Mouse (Mus musculus): ENCODE measurements around the gene Zzef1.
A peak's percentile ranks its signal among the peaks of the same experiment; 100 is the strongest.
"Not testable (repeated sequence)": the region's sequence is repeated elsewhere in the genome, so short reads cannot be mapped to it uniquely, and the experiment has no call there.

Gene Zzef1

DNA sequence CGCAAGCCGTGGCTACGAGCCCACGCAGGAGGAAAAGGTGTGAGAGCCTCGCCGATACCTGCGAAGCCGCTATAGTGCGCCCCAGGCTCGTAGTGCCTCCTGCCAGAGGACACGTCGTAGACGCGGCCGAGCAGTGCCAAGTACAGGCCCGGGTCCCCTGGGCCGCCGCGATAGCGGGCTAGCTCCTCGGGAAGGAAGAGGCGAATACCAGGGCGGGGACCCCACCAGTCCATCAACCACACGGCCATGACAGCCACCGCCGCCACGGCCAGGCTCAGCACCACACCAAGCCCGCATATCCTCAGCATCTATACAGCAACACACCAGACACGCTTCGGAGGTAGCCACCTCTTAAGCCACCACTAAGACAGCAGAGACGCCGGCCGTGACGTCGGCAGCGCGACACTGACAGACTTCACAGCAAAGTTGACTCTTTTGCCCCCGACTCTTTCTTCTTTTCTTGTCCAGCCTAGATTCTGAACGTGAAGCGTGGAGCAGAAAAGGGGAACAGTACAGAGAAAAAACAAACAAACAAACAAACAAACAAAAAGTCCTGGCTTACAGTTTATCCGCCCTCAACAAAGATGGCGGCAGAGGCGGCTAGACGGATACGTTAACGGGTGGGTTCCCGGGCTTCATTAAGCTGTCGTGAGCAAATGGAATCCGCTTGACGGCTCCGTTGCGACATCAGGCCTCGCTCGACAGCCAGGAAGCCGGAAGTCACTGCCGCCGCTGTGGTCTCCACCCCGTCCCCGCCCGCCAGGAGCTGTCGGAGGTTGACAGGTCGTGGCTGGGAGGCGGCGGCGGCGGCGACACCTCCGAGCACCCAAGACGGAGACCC is at the start of gene Zzef1, which contains the start of gene Cyb5d2:
Zzef1 (plus strand) TSS at position 772 of the 841 bp plus-strand sequence.
Cyb5d2 (minus strand) TSS at position 688 of the 841 bp plus-strand sequence.
- DNase-seq (ENCODE audit: low spot score): peak; percentile 97

GRCm38 (mm10) chr11:72751956-72752355 is 44.1 kb upstream of the Zzef1 start:
- DNase-seq (ENCODE audit: low spot score): no peak

- no peak for DNase-seq (ENCODE audit: low spot score)
Measured at GRCm38 (mm10) chr11:72758316-72758715, 37.7 kb upstream of the Zzef1 start.

DNA sequence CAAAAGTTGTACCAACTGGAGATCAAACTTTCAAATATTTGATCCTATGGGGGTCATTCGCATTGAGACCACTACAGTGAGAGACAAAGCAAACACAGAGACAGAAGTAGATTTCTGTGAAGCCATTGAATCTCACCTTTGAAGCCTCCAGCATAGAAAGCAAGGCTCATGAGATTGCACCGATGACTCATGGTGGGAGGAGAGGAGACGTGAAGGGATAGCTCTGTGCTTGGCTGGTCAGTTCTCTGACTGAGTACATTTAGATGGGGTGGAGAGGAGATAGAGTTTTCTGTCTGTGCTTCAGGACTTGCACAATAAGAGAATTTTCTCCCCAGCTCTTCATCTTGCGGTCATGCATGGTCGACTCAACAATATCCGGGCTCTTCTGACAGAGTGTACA is 36.4 kb upstream of the Zzef1 start:
- no peak for DNase-seq (ENCODE audit: low spot score)

DNA sequence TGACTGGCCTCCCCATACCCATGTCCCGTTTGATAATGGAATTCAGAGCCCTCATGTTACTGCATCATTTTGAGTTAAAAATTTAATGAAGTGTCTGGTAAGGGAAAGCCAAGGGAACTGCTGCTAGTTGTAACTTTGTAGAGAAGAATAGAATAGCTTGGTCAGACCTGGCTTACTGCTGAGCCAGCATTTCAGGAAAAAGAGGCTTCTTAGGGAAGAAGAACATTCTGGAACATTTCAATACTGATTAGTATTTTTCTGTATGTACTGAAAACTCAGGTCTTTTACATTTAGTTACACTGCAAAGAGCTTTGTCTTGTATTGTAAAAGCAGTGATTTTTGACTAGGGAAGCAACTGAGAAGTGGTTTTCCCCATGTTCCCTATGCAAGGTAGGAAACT is 35.2 kb upstream of the Zzef1 start:
- no peak for DNase-seq (ENCODE audit: low spot score)

DNA sequence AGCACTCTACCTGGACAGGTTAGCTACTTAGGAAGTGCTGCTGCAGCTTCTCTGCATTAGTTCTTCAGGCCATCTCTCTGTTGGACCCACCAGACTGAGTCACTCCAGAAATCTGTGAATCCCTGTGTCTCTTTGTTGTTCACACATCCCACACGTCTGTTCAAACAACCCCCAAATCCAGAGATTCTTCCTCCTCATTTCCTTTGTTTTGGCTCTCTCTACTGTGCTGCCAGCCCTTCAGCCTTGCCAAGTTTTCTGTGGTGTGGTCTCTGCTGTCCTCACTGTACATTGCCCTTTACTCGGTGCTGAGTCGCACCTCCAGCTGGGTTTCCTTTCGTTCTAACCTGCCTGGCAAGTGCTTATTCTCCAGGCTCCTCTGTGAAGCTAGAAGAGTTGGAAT is 31.8 kb upstream of the Zzef1 start:
- no peak for DNase-seq (ENCODE audit: low spot score)

DNA sequence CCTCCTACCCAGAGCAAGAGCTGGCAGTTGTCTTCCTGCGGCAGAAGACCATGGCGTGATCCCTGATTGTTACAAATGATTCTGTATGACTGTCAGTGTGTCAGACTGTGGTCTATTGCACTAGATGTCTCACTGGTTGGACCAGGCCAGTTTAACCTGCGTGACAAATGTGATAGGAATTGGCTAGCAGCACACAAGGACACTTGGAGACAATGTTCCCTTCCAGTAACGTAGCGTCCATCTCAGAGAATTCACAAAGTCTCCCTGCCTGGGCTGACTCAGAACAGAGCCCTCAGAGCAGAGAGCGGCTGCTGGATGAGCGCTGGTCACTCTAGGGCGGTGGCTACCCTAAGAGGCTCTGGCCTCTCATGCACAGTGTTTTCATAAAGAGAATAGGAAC is 28.3 kb upstream of the Zzef1 start:
- DNase-seq (ENCODE audit: low spot score): no peak

DNA sequence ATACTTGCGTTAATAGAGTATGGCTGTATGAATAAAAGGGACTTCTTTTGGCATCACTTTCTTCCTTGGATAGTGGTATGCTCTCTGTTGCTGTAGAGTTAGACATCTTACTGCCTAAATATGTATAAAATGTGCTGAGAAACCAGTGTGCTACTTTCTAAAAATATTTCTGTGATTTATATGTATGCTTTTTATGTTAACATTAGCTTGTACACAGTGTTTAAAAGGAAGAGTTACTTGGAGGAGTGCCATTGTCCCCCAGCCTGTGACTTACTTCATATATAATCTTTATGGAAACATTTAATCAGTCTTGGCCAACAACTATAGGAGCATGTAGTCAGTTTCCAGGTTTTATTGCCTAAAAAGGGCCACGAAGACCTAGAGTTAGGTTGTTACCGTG is 27.0 kb upstream of the Zzef1 start:
- no peak for DNase-seq (ENCODE audit: low spot score)

GRCm38 (mm10) chr11:72770324-72770723 is 25.7 kb upstream of the Zzef1 start:
- DNase-seq (ENCODE audit: low spot score): no peak

DNA sequence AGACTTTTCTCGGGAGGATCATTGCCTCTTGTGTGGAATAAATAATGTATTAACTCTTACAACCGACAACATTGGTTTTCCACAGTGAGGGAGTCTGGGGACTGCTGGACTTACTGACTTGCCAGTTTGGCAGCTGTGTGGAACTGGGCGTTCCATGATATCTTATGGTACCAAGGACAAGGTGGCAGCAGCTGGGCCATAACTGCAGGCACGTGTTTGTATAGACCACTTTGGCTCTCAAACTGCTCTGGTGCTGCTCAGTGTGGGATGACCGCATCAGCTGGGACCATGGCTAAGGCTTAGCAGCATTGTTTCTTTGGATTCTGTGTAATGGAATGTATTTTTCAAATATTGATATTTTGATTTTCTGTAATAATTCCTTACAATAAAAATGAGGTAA is 25.2 kb upstream of the Zzef1 start:
- DNase-seq (ENCODE audit: low spot score): no peak

GRCm38 (mm10) chr11:72771461-72771860 is 24.6 kb upstream of the Zzef1 start:
- no peak for DNase-seq (ENCODE audit: low spot score)

GRCm38 (mm10) chr11:72772611-72773010 is 23.4 kb upstream of the Zzef1 start:
- not testable (repeated sequence) for DNase-seq (ENCODE audit: low spot score)

- no peak for DNase-seq (ENCODE audit: low spot score)
Measured at GRCm38 (mm10) chr11:72778957-72779356, 17.1 kb upstream of the Zzef1 start.

- no peak for DNase-seq (ENCODE audit: low spot score)
Measured at GRCm38 (mm10) chr11:72782103-72782502, 13.9 kb upstream of the Zzef1 start.

DNA sequence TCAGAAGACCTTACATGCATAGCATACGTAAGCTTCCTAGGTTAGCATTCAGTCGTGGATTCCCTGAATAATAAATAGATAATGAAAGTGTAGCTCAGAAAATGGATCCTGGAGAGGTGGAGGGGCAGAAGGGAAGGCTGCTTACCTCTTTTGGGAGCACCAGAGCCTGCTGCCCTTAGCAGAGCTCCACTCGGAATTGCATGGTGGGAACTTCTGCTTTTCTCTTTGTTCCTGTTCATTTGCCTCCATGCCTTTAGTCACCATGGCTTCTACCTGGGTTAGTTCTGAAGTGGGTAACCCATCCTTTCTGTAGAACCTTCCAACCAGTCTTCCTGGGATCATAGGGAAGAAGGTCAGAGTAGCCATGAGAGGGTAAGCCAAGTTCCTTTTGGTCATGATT is 13.5 kb upstream of the Zzef1 start:
- no peak for DNase-seq (ENCODE audit: low spot score)

GRCm38 (mm10) chr11:72792033-72792432 is 4.0 kb upstream of the Zzef1 start:
- no peak for DNase-seq (ENCODE audit: low spot score)

GRCm38 (mm10) chr11:72795149-72795454 is 924 bp upstream of the Zzef1 start:
- DNase-seq (ENCODE audit: low spot score): no peak

- DNase-seq (ENCODE audit: low spot score): no peak
Measured at GRCm38 (mm10) chr11:72796296-72796687, 266 bp downstream of the Zzef1 start.

DNA sequence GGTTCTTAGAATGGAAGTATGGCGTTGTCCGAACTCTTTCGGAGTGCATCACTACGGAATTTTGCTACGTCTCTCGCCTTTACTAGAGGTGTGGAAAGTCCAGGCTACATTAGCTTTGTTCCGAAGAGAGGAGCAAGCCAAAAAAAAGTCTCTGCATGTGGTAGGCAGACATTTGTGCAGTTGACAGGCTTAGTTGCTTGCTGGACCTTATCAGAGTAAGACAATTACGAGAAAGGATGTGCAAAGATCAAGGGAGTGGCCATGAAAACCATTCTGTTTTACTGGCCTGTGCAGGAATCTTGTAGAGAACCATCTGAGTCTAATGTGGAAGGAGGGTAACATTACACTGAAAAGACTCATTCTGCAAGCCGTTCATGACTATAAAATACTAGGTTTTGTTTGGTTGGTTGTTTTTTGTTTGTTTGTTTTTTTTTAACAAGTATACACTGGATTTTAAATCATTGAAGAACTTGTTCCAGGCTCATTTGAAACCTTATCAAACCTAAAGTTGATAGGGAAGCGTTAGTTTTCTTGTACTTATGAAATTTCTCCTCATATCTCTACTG is 830 bp downstream of the Zzef1 start:
- no peak for DNase-seq (ENCODE audit: low spot score)

- no peak for DNase-seq (ENCODE audit: low spot score)
Measured at GRCm38 (mm10) chr11:72798112-72798511, 2.1 kb downstream of the Zzef1 start.

GRCm38 (mm10) chr11:72801182-72801581 is 5.2 kb downstream of the Zzef1 start:
- DNase-seq (ENCODE audit: low spot score): no peak

DNA sequence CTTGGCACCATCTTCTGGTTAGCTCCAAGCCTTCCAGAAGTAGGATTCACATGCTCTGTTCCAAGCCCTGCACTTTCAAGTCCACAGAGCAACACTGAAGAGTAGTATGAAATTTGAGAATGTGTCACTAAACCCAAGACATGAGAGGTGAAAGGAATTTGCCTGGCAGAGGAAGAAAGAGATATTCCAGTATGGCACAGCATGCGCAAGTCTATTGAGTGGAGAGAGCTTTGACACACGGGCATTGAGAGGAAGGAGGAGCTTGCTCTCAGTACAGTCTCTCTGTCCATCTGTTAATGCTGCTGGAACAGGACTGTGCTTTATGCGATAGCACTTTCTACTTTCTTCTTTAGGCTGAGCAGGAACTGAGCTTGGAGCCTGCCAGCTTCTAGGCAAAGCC is 7.0 kb downstream of the Zzef1 start:
- no peak for DNase-seq (ENCODE audit: low spot score)

- no peak for DNase-seq (ENCODE audit: low spot score)
Measured at GRCm38 (mm10) chr11:72804586-72804985, 8.6 kb downstream of the Zzef1 start.

DNA sequence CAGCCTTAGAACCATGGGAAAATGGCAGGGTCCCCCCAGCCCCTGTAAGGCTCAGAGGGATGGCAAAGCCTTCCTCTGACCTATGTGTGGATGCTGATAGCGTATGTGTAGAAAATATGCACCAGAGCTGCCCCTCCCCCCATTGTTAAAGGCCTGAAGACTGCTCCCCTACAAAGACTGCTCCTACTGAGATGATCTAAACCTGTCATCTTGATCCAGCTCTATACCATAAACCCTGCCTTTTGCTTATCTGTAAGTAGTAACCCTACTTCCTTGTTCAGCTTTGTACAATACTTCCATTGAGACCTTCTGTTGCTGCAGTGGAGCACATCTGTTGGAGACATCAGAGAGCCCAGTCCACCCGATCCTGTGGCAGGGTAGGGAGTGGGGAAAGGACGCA is 9.2 kb downstream of the Zzef1 start:
- no peak for DNase-seq (ENCODE audit: low spot score)

Measured in testis, postnatal 14 days (tissue).